Mouse (Mus musculus): ENCODE measurements around the gene Sgta.

The Sgta gene

DNA sequence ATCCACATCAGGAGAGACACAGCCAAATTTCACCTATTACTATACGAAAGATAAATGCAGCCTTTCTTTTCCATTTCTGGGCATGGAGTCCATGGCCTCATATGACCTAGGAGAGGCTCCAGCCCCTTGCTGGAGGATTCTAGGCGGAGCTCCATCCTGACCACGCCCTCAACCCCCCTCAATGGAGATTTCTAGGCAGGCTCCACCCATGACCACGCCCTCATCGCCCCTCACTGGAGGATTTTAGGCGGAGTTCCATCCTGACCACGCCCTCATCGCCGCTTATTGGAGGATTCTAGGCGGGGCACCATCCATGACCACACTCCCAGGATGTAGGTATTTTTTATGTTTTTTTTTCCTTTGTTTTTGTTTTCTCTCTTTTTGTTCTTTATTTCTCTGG, 41.7 kb downstream of the Sgta start:
- peak; percentile 68 to 79 for DNase-seq

GRCm38 (mm10) chr10:81016645-81017044, 43.3 kb downstream of the Sgta start:
- DNase-seq = peak; percentile 81 to 83

DNA sequence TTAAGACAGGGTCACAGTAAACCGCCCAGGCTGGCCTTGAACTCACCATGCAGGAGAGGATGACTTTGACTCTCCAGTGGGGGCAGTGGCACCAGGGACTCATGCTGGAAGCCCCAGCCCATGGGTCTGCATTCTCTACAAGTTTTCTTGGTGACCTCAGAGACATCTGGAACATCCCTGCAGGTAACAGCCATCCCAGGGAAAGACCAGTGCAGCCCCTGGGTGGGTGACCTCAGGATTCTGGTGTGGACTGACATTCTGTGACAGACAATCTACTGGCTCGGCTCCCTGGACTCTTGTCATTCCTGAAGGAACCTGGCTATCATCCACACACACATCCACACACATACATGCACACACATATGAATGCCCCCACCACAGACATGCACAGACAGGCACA, 44.3 kb downstream of the Sgta start:
- DNase-seq = no peak

DNA sequence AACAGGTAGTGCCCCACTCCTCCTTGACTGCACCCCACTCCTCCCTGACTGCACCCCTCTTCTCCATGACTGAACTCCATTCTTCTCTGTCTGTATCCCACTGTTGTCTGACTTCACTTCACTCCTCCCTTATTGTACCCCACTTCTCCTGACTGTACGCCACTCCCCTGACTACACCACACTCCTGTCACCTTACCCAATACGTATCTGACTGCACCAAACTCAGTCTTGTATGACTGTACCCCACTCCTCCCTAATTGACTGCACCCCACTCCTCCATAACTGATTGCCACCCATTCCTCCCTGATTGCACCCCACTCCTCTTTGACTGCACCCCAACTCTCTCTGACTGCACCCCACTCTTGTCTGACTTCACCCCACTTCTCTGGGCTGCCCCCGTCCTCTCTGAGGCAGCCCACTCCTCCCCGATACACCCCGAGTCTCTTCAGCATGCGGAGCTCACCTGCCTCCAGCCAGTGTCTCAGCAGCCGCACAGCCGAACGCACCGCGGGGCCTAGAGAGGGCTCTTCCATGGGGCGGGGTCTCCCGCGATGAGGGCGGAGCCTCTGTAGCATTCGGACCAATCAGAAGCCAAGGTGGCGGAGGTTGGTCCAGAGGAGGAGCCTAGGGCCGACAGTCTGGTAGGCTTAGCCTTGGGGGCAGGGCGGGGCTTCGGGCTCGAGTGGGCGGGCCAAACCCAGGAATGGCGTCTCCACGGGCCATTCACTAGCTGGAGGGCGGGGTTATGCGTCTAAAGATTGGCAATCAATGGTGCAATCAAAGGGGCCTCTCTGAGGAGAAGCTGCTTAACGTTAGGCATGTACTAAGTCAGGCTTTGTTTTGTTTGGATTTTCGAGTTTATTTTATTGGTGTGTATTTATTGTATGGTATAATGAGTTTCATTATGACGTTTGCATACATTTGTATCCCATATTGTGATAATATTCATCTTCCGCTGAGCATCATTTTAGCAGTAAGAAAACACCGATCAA, 45.3 kb downstream of the Sgta start, which contains the start of gene Gng7:
Gng7 (minus strand) TSS at position 553 of the 992 bp plus-strand sequence.
- DNase-seq = peak; percentile 98

GRCm38 (mm10) chr10:81010851-81011250, 49.1 kb downstream of the Sgta start:
- DNase-seq = peak; percentile 23 to 35

DNA sequence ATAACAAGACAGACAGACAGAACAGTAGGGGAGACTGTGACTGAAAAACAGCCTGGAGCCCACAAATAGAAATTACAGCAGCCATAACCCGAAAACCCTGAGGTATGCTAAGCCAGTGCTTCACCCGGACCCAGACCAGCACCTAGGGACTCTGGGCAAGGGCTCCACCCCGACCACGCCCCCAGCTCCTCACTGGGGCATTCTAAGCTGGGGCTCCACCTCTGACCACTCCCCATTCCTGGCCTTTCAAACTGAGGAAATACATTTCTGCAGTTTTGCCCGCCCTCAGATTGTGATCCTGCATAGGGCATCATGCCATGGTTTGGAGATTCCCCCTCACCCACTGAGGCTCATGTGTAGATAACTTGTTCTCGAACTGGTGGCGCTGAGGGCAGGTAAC, 52.7 kb downstream of the Sgta start:
- peak; percentile 49 to 50 for DNase-seq

- no peak for DNase-seq
Measured at GRCm38 (mm10) chr10:81006005-81006677, 53.8 kb downstream of the Sgta start.

DNA sequence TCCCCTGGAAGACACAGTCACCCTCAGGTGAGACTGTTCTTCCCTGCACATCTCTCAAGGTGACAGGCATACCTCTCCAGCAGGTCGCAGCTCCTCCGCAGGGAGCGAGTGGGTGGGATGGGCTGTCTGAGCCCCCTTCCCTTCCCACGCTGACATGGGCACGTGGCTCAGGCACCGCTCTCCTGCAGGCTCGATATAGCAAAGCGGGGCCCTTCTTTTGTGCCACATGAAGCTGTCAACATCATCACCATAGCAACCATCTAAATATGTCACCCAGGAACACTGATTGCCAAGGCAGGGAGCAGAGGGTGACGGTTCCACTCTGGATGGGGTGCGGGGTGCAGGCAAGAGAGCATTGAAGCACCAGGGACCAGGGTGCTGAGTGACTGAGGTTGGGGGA, 58.8 kb downstream of the Sgta start:
- DNase-seq = no peak

GRCm38 (mm10) chr10:81000197-81001062, 59.6 kb downstream of the Sgta start:
- DNase-seq = peak; percentile 64 to 68

GRCm38 (mm10) chr10:80999362-81000196, 60.4 kb downstream of the Sgta start:
- DNase-seq = peak; percentile 89 to 90

GRCm38 (mm10) chr10:80998778-80999177, 61.2 kb downstream of the Sgta start:
- DNase-seq = peak; percentile 75 to 81

- DNase-seq = no peak
Measured at GRCm38 (mm10) chr10:80998021-80998420, 62.0 kb downstream of the Sgta start.

- no peak for DNase-seq
Measured at GRCm38 (mm10) chr10:80997332-80997731, 62.6 kb downstream of the Sgta start.

DNA sequence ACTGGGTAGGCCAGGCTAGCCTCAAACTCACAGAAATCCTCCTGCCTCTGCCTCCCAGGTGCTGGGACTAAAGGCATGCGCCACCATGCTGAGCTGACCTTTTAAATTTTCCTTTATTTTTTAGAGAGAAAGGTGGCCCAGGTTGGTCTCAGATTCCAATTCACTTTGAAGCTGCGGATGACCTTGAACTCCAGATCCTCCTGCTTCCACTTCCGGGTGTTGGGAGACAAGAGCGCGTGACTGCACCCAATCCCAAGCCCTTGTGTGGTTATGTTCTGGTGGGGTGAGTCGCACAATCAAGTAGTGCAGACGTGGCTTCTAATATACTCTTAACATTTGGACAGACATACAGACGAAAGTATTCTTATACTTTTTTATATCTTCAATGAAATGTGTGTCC, 63.5 kb downstream of the Sgta start:
- no peak for DNase-seq

- peak; percentile 90 to 91 for DNase-seq
Measured at GRCm38 (mm10) chr10:80995091-80995632, 64.8 kb downstream of the Sgta start.

DNA sequence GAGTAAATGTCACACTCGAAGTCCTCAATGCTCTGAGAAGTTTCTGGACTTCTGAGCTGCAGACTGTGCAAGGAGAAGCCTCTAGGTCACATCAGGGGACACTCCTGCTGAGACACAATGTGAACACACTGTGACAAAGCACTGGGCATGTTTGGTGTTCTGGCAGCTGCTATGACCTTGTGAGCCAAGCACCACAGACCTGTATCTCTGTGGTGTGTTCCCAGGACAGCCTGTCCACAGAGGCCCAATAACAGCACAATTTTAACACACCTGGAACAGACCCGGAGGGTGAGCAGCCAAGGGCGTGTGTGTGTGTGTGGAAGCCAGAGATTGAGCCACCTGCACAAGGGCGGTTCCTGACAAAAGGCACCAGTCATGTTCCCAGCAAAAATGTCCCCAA, 65.4 kb downstream of the Sgta start:
- no peak for DNase-seq

Measured in kidney, postnatal 4 days (tissue).